Mouse (Mus musculus): ENCODE measurements around the gene Gan. TPM values are rescaled to one million over a fixed set of nuclear protein-coding genes. Genes with fewer than 3 reads are reported as not detected.

Gan gene
- polyA plus RNA-seq, 1 experiment from 2014 or later: 3.7 TPM

- 66% methylated on average over 8 of the region's 8 CpGs for WGBS
- H3K4me3 ChIP-seq (replicated peaks; ENCODE audit: low read length): no peak overlapping the region
- no peak overlapping the region for H3K27ac ChIP-seq (ENCODE audit: low read length)
These were observed 36.7 kb upstream of the Gan start for GRCm38 (mm10) chr8:117121277-117121676.

GRCm38 (mm10) chr8:117123850-117124633, 33.9 kb upstream of the Gan start:
- no peaks in the 10 kb centered on the region for H3K4me1 ChIP-seq (replicated peaks; ENCODE audit: control insufficient read depth, insufficient read depth, low read length)
- WGBS: 82% methylated on average over 13 of the region's 13 CpGs
- no peak overlapping the region for H3K9ac ChIP-seq (replicated peaks; ENCODE audit: low read depth, low read length)
- no peaks in the 10 kb centered on the region for H3K27me3 ChIP-seq (replicated peaks; ENCODE audit: control insufficient read depth, insufficient read depth, low read length)
- H3K27ac ChIP-seq (ENCODE audit: low read length): no peak overlapping the region
- H3K4me2 ChIP-seq (ENCODE audit: low read length): no peak overlapping the region
- H3K4me3 ChIP-seq (replicated peaks; ENCODE audit: low read length): no peak overlapping the region
- H3K36me3 ChIP-seq (ENCODE audit: control insufficient read depth, insufficient read depth): no peaks in the 10 kb centered on the region
- no peak for ATAC-seq
- no peaks in the 10 kb centered on the region for H3K9me3 ChIP-seq (ENCODE audit: control insufficient read depth, low read length)

More at GRCm38 (mm10) chr8:117121277-117121676, 36.7 kb upstream of the Gan start:
- Histone ChIP-seq H3K4me2 (ENCODE audit: low read length) (no peak overlapping the region), H3K4me1 (replicated peaks; ENCODE audit: control insufficient read depth, insufficient read depth, low read length) (no peaks in the 10 kb centered on the region), H3K9me3 (ENCODE audit: control insufficient read depth, low read length) (no peaks in the 10 kb centered on the region), H3K27me3 (replicated peaks; ENCODE audit: control insufficient read depth, insufficient read depth, low read length) (no peaks in the 10 kb centered on the region), H3K36me3 (ENCODE audit: control insufficient read depth, insufficient read depth) (no peaks in the 10 kb centered on the region), H3K9ac (replicated peaks; ENCODE audit: low read depth, low read length) (no peak overlapping the region)
- no peak for ATAC-seq

- 96% methylated on average over 3 of the region's 3 CpGs for WGBS
- H3K36me3 ChIP-seq (ENCODE audit: control insufficient read depth, insufficient read depth): no peaks in the 10 kb centered on the region
- H3K9me3 ChIP-seq (ENCODE audit: control insufficient read depth, low read length): no peaks in the 10 kb centered on the region
- no peak overlapping the region for H3K4me3 ChIP-seq (replicated peaks; ENCODE audit: low read length)
- H3K27ac ChIP-seq (ENCODE audit: low read length): no peak overlapping the region
- H3K9ac ChIP-seq (replicated peaks; ENCODE audit: low read depth, low read length): no peak overlapping the region
- H3K4me1 ChIP-seq (replicated peaks; ENCODE audit: control insufficient read depth, insufficient read depth, low read length): no peaks in the 10 kb centered on the region
- no peak overlapping the region for H3K4me2 ChIP-seq (ENCODE audit: low read length)
- H3K27me3 ChIP-seq (replicated peaks; ENCODE audit: control insufficient read depth, insufficient read depth, low read length): no peaks in the 10 kb centered on the region
- no peak for ATAC-seq
These were observed 32.1 kb upstream of the Gan start for GRCm38 (mm10) chr8:117125854-117126253.

- Histone ChIP-seq H3K9me3 (ENCODE audit: control insufficient read depth, low read length) (no peaks in the 10 kb centered on the region), H3K27ac (ENCODE audit: low read length) (no peak overlapping the region), H3K9ac (replicated peaks; ENCODE audit: low read depth, low read length) (no peak overlapping the region), H3K4me2 (ENCODE audit: low read length) (no peak overlapping the region), H3K4me1 (replicated peaks; ENCODE audit: control insufficient read depth, insufficient read depth, low read length) (no peaks in the 10 kb centered on the region), H3K36me3 (ENCODE audit: control insufficient read depth, insufficient read depth) (no peaks in the 10 kb centered on the region), H3K27me3 (replicated peaks; ENCODE audit: control insufficient read depth, insufficient read depth, low read length) (no peaks in the 10 kb centered on the region), H3K4me3 (replicated peaks; ENCODE audit: low read length) (no peak overlapping the region)
- no peak for ATAC-seq
- 95% methylated on average over 3 of the region's 3 CpGs for WGBS
These were observed 31.5 kb upstream of the Gan start for GRCm38 (mm10) chr8:117126411-117126810.

- H3K9me3 ChIP-seq (ENCODE audit: control insufficient read depth, low read length): no peaks in the 10 kb centered on the region
- no peak overlapping the region for H3K4me2 ChIP-seq (ENCODE audit: low read length)
- H3K4me1 ChIP-seq (replicated peaks; ENCODE audit: control insufficient read depth, insufficient read depth, low read length): no peaks in the 10 kb centered on the region
- 85% methylated on average over 8 of the region's 8 CpGs for WGBS
- no peak overlapping the region for H3K27ac ChIP-seq (ENCODE audit: low read length)
- no peak overlapping the region for H3K4me3 ChIP-seq (replicated peaks; ENCODE audit: low read length)
- no peaks in the 10 kb centered on the region for H3K36me3 ChIP-seq (ENCODE audit: control insufficient read depth, insufficient read depth)
- no peaks in the 10 kb centered on the region for H3K27me3 ChIP-seq (replicated peaks; ENCODE audit: control insufficient read depth, insufficient read depth, low read length)
- H3K9ac ChIP-seq (replicated peaks; ENCODE audit: low read depth, low read length): no peak overlapping the region
- no peak for ATAC-seq
These were observed 30.9 kb upstream of the Gan start for GRCm38 (mm10) chr8:117127063-117127462.

GRCm38 (mm10) chr8:117133702-117134101, 24.2 kb upstream of the Gan start:
- Histone ChIP-seq H3K9me3 (ENCODE audit: control insufficient read depth, low read length) (no peaks in the 10 kb centered on the region), H3K36me3 (ENCODE audit: control insufficient read depth, insufficient read depth) (no peaks in the 10 kb centered on the region), H3K9ac (replicated peaks; ENCODE audit: low read depth, low read length) (no peak overlapping the region), H3K4me2 (ENCODE audit: low read length) (no peak overlapping the region), H3K4me1 (replicated peaks; ENCODE audit: control insufficient read depth, insufficient read depth, low read length) (no peaks in the 10 kb centered on the region), H3K4me3 (replicated peaks; ENCODE audit: low read length) (no peak overlapping the region), H3K27me3 (replicated peaks; ENCODE audit: control insufficient read depth, insufficient read depth, low read length) (no peaks in the 10 kb centered on the region), H3K27ac (ENCODE audit: low read length) (no peak overlapping the region)
- no peak for ATAC-seq
- 92% methylated on average over 3 of the region's 3 CpGs for WGBS

- Histone ChIP-seq H3K27ac (ENCODE audit: low read length) (no peak overlapping the region), H3K9ac (replicated peaks; ENCODE audit: low read depth, low read length) (no peak overlapping the region), H3K4me1 (replicated peaks; ENCODE audit: control insufficient read depth, insufficient read depth, low read length) (no peaks in the 10 kb centered on the region), H3K36me3 (ENCODE audit: control insufficient read depth, insufficient read depth) (no peaks in the 10 kb centered on the region), H3K9me3 (ENCODE audit: control insufficient read depth, low read length) (no peaks in the 10 kb centered on the region), H3K27me3 (replicated peaks; ENCODE audit: control insufficient read depth, insufficient read depth, low read length) (no peaks in the 10 kb centered on the region), H3K4me2 (ENCODE audit: low read length) (no peak overlapping the region), H3K4me3 (replicated peaks; ENCODE audit: low read length) (no peak overlapping the region)
- WGBS: 26% methylated on average over 4 of the region's 4 CpGs
- no peak for ATAC-seq
These were observed 21.6 kb upstream of the Gan start for GRCm38 (mm10) chr8:117136351-117136750.

- no peak overlapping the region for H3K9ac ChIP-seq (replicated peaks; ENCODE audit: low read depth, low read length)
- no peak overlapping the region for H3K4me3 ChIP-seq (replicated peaks; ENCODE audit: low read length)
- no peak overlapping the region for H3K4me2 ChIP-seq (ENCODE audit: low read length)
- no peak for ATAC-seq
- no peaks in the 10 kb centered on the region for H3K27me3 ChIP-seq (replicated peaks; ENCODE audit: control insufficient read depth, insufficient read depth, low read length)
- 69% methylated on average over 2 of the region's 2 CpGs for WGBS
- H3K36me3 ChIP-seq (ENCODE audit: control insufficient read depth, insufficient read depth): no peaks in the 10 kb centered on the region
- no peak overlapping the region for H3K27ac ChIP-seq (ENCODE audit: low read length)
- H3K4me1 ChIP-seq (replicated peaks; ENCODE audit: control insufficient read depth, insufficient read depth, low read length): no peaks in the 10 kb centered on the region
- no peaks in the 10 kb centered on the region for H3K9me3 ChIP-seq (ENCODE audit: control insufficient read depth, low read length)
These were observed 21.2 kb upstream of the Gan start for GRCm38 (mm10) chr8:117136763-117137162.

GRCm38 (mm10) chr8:117137357-117137756, 20.6 kb upstream of the Gan start:
- Histone ChIP-seq H3K27ac (ENCODE audit: low read length) (no peak overlapping the region), H3K36me3 (ENCODE audit: control insufficient read depth, insufficient read depth) (no peaks in the 10 kb centered on the region), H3K9me3 (ENCODE audit: control insufficient read depth, low read length) (no peaks in the 10 kb centered on the region), H3K4me3 (replicated peaks; ENCODE audit: low read length) (no peak overlapping the region), H3K4me1 (replicated peaks; ENCODE audit: control insufficient read depth, insufficient read depth, low read length) (no peaks in the 10 kb centered on the region), H3K27me3 (replicated peaks; ENCODE audit: control insufficient read depth, insufficient read depth, low read length) (no peaks in the 10 kb centered on the region), H3K4me2 (ENCODE audit: low read length) (no peak overlapping the region), H3K9ac (replicated peaks; ENCODE audit: low read depth, low read length) (no peak overlapping the region)
- ATAC-seq: no peak
- WGBS: 78% methylated on average over 11 of the region's 11 CpGs

GRCm38 (mm10) chr8:117148520-117148919, 9.4 kb upstream of the Gan start:
- no peaks in the 10 kb centered on the region for H3K27me3 ChIP-seq (replicated peaks; ENCODE audit: control insufficient read depth, insufficient read depth, low read length)
- ATAC-seq: no peak
- H3K4me1 ChIP-seq (replicated peaks; ENCODE audit: control insufficient read depth, insufficient read depth, low read length): no peaks in the 10 kb centered on the region
- no peak overlapping the region for H3K27ac ChIP-seq (ENCODE audit: low read length)
- no peaks in the 10 kb centered on the region; the same call in 1 of the 2 replicates for H3K9me3 ChIP-seq (ENCODE audit: control insufficient read depth, low read length)
- H3K9ac ChIP-seq (replicated peaks; ENCODE audit: low read depth, low read length): no peak overlapping the region
- no peaks in the 10 kb centered on the region for H3K36me3 ChIP-seq (ENCODE audit: control insufficient read depth, insufficient read depth)
- 91% methylated on average over 6 of the region's 6 CpGs for WGBS
- no peak overlapping the region for H3K4me2 ChIP-seq (ENCODE audit: low read length)
- no peak overlapping the region for H3K4me3 ChIP-seq (replicated peaks; ENCODE audit: low read length)

All from forebrain, embryonic 16.5 days (tissue).